Mouse (Mus musculus) T-helper 2 cell (primary cell): ENCODE data around the gene Hes6.

ENCODE experiments used
- in situ Hi-C: fragments of 300-600 bp; cut with MboI, MseI; formaldehyde crosslinking; loops from one replicate; pipeline ENCODE4 v1.15.1; 2025; ENCODE audit warnings: high pct_unique_total_duplicates

The Hes6 gene

DNA sequence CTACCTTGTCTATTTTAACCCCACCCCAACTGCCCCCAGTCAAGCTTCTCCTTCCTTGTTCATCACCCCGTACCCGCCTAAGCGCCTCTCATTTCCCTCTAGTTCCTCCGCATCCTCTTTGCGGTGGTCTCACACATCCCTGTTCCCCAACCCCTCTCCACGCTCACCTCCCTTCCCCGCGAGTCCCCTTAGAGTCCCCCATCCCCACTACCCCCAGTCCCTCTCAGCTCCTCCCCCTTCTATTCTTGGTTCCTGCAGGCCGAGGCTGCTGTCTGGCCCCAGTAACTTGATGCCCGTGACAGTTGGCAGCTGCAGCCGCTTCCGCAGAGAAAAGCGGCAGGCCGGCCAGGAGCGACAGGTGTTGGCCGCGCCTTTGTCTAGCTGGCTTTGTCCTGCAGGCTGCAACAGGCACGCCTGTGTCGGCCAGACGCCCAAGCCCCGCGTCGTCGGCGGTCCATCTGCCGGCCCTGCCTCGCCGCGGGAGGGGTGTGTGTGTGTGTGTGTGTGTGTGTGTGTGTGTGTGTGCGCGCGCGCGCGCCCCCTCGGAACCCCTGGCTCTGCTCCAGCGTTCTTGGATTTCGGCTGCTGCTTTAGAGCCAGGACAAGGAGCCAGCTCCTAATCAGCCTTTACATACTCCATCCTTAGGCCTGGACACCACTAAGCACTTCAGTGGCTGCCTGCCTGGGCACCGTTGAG lies at the start of gene Hes6:
Gene Hes6, minus strand, starts transcription at position 141 of the 697 bp plus-strand sequence.
- in situ Hi-C loops = loop anchor here (25.0 kb wide), 1 partner anchor 1498 kb away; the partner anchor contains the start of genes Ankmy1, Dusp28 and Rnpepl1

GRCm38 (mm10) chr1:91463336-91463995 lies 49.6 kb upstream of the Hes6 start:
- in situ Hi-C loops = no loop called here

- in situ Hi-C loops = no loop called here
These were observed 46.7 kb upstream of the Hes6 start for GRCm38 (mm10) chr1:91460564-91460963.

- in situ Hi-C loops = no loop called here
These were observed 46.2 kb upstream of the Hes6 start for GRCm38 (mm10) chr1:91460069-91460468.

DNA sequence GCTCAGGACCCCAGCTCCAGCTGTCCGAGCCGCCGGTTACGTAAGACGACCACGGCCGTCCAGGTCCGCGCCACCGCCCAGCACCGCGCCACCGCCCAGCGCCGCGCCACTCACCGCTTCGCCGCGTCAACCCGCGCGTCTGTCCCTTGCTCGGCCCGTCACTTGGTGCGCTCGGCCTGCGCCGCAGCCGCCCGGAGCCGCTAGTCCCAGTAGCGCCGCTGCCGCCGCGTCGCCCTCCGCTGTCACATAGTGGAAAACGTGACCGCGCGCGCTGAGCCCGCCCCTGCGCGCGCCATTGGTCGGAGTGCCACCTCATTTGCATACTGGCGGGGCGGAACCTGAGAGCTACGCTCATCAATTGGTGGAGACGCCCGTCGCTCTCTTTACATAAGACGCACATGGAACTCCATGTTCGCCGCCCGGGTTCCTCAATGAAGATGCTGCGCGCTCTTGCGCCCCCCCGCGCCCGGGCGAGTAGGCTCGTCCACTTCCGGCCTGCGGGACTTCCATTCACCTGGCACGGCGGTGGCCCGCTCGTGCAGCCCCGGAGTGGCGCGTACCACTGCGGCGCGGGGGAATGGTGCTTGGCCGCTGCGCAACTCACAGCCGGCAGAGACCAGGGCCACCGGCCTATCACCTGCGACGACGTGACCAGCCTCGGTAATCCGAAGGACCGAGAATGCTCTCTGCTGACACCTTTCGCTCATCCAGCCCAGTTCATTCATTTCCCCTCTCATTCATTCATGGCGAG lies 45.4 kb upstream of the Hes6 start, which contains the start of gene Per2:
Gene Per2, minus strand, starts transcription at position 266 of the 751 bp plus-strand sequence.
- in situ Hi-C loops = loop anchor here (5.0 kb wide), 1 partner anchor 33 kb away; the partner anchor contains the start of gene Traf3ip1

GRCm38 (mm10) chr1:91458223-91458861 lies 44.5 kb upstream of the Hes6 start:
- in situ Hi-C loops = loop anchor here (5.0 kb wide), 1 partner anchor 34 kb away; the partner anchor contains the start of gene Traf3ip1

DNA sequence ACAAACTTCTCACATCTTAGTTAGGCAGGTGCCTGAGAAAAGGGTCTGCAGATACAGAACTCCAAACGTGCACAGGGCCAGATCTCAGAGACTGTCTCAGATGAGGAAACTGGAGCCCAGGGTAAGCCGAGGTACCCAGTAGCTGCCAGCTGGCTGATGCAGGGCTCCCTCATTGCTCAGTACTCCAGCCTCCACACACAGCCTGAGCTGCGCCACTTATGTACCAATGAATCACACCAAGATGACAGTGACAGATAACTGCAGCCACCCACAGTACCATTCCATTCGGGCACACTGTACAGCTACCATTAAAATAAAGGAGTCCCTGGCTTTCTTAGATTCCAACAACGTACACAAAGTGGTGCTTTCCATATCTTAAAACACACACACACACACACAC lies 43.9 kb upstream of the Hes6 start:
- in situ Hi-C loops = loop anchor here (5.0 kb wide), 1 partner anchor 35 kb away; the partner anchor contains the start of gene Traf3ip1

GRCm38 (mm10) chr1:91457116-91457515 lies 43.3 kb upstream of the Hes6 start:
- in situ Hi-C loops = loop anchor here (5.0 kb wide), 1 partner anchor 35 kb away; the partner anchor contains the start of gene Traf3ip1

GRCm38 (mm10) chr1:91456301-91456801 lies 42.5 kb upstream of the Hes6 start:
- in situ Hi-C loops = loop anchor here (5.0 kb wide), 1 partner anchor 36 kb away; the partner anchor contains the start of gene Traf3ip1

- in situ Hi-C loops = loop anchor here (5.0 kb wide), 1 partner anchor 37 kb away; the partner anchor contains the start of gene Traf3ip1
These were observed 41.9 kb upstream of the Hes6 start for GRCm38 (mm10) chr1:91455661-91456161.

DNA sequence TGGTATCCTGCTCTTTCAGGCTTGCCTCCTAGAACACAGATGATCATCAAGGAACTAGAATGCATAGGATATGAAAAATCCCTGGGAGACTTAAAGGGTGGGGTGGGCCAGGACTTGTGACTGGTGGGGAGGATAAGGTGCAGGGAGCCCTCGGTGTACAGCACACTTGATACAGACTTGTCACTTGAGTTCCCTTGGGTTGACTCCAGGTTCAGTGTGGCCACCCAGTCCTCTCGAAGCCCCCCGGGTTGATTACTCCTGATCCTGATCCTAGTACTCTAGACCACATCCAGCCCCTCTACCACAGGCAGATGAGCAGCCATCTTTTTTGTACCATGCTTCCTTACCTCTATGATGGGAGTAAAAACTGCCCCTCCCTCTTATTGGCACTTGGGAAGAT lies 41.1 kb upstream of the Hes6 start:
- in situ Hi-C loops = loop anchor here (5.0 kb wide), 1 partner anchor 37 kb away; the partner anchor contains the start of gene Traf3ip1

DNA sequence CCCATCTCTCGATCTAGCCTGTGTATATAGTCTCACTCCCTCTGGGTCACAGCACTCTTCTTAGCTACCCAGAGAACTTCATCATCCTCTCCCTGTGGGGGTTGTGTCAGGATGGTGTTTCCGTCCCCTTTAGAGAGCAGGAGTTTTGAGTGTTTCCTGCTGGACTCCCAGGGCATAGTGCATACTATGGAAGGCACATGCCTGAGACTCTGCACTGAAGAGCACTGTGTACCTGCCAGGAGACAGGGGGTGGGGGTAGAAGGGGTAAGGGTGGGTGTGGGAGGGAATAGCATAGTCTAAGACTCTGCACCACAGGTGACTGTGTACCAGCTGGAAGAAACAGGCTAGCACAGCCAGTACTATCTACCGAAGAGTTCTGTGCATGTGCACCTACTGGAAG lies 40.5 kb upstream of the Hes6 start:
- in situ Hi-C loops = no loop called here

DNA sequence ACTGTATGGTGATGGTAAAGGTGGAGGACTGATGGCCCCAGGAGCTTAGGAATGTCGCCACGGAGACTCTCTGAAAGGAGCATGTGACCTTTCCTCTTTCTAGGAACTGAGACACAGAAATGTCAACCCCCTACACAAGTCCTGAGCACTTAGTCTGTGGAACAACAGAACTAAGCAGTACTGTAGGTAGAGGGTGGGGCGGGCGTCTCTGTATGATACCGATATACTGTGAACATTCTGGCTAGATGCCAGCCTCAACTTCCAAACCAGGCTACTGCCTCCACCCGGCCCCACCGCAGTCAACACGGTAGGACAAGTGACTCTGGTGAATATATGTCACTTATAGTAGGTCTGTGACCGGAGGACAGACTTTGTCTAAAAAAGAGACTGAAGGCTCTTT lies 40.1 kb upstream of the Hes6 start:
- in situ Hi-C loops = no loop called here

GRCm38 (mm10) chr1:91451547-91452084 lies 37.8 kb upstream of the Hes6 start:
- in situ Hi-C loops = no loop called here

- in situ Hi-C loops = no loop called here
These were observed 37.0 kb upstream of the Hes6 start for GRCm38 (mm10) chr1:91450851-91451250.

DNA sequence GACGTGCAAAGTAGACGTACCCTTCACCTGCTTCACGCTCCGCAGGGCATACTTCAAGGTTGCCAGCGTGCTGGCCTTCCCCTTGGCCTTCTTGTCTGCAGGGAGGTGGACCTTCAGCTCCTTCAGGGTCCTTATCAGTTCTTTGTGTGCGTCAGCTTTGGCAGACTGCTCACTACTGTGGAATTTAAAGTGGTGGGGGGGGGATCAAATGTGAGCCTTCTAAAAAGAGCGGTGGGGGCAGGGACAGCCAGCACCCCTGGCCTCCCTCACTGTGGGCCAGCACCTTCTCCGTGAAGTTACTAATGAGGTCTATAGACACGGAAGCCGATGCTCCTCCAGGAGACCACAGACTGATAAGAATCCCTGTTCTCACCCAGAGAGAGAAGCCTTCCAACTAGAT lies 34.9 kb upstream of the Hes6 start:
- in situ Hi-C loops = no loop called here

DNA sequence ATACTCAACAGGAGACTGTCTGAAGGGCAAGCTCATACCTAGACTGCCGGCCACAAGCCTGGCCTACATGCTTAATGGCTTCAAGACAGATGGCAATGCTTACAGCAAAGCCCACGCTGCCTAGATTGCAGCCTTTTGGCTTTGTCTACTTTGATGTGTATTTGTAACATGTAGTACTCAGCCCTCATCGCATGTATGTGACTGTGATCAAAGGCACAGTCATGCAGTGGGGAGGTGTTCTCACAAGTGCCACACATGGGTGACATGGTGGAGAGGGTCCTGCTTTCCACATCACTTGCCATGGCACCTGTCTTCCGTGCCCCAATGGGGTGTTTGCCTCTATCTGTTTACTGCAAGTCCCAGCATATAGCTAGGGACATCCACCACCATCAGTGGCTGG lies 32.7 kb upstream of the Hes6 start:
- in situ Hi-C loops = no loop called here

DNA sequence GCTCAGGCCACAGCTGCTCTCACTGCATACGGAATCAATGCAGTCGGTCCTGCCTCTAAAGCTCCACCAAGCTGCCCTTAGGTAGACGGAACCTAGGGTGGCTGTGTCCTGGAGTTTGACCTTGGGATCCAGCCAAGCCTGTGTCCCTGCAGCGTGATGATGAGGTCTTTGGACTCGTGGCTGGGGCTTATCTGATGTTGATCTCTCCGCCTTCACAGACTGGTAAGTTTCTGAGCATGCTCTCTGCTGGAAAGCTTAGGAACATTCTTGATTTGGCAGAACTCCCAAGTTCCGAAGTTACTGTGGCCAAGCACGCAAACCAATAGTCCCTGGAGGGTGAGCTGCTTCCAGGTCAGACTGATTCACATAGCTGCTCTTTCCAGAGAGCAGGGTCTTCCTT lies 32.2 kb upstream of the Hes6 start:
- in situ Hi-C loops = no loop called here

- in situ Hi-C loops = no loop called here
These were observed 31.3 kb upstream of the Hes6 start for GRCm38 (mm10) chr1:91444841-91445830.
